In genomic region chr15:95823383-95824306, GRCm38 (mm10) we compare ENCODE assay signal across 18 mouse cellular contexts. TPM values are rescaled to one million over a fixed set of nuclear protein-coding genes. Genes with fewer than 3 reads are reported as not detected.
DNase-seq lines count a peak whose midpoint lies in the region; TF ChIP-seq lines count a peak whose summit lies in the region.
"Had no signal": no experiment of that assay in that cellular context is flagged by ENCODE, and none has a peak within 500 bp of the region (broad histone marks: within the 10 kb centered on the region; RNA-seq: fewer than 3 reads in every experiment).

No protein-coding gene starts in this region.

- TF ChIP-seq POLR2A in kidney, adult 2 months (IDR thresholded peaks at IDR 0.05; ENCODE audit: low read depth, low read length): no peak

- peak overlapping the region; percentile 67 for H3ac ChIP-seq in C2C12 (ENCODE audit: control insufficient read depth, insufficient read length, low read depth)

- H3K27me3 ChIP-seq in kidney, adult 2 months (replicated peaks; ENCODE audit: control insufficient read depth, insufficient read depth, low read length): no peaks in the 10 kb centered on the region
- H3K27me3 ChIP-seq in C2C12 (ENCODE audit: control insufficient read depth, insufficient read depth, insufficient read length): no peaks in the 10 kb centered on the region
- H3K27me3 ChIP-seq: CH12.LX; forebrain, embryonic 13.5 days; neural tube, embryonic 12.5 days had no signal

- 77% methylated on average over 13 of the region's 13 CpGs for WGBS in kidney, adult 2 months

- peaks cover 94% of the 10 kb centered on the region for H3K79me2 ChIP-seq in C2C12 (ENCODE audit: control insufficient read depth, insufficient read depth)

- H3K27ac ChIP-seq in kidney, adult 2 months (ENCODE audit: insufficient read depth, low read depth, low read length): peak overlapping the region; percentile 67
- peak overlapping the region; percentile 64 for H3K27ac ChIP-seq in brown adipose tissue, adult 24 weeks (replicated peaks; ENCODE audit: low read depth, low read length)
- H3K27ac ChIP-seq: forebrain, embryonic 13.5 days; heart, adult 2 months; neural tube, embryonic 12.5 days had no signal

- DNase-seq in kidney, adult 2 months: no peak
- no peak for DNase-seq in kidney, adult 8-10 months
- DNase-seq in 3T3-L1 (ENCODE audit: low read depth, low spot score): peak; percentile 95
- DNase-seq in cerebellum, adult 18-20 months: no peak
- no peak for DNase-seq in neural tube, embryonic 10.5 days (ENCODE audit: extremely low spot score, low spot score)
- no peak for DNase-seq in layer of hippocampus, adult 9-11 months
- DNase-seq: adrenal gland, adult 8-10 months; cerebellum, postnatal 14 days; gastrocnemius, postnatal 25 days; heart, adult 2 months; kidney, postnatal 36 days; lung, adult 2 months; right cerebral cortex, adult 18-20 months had no signal

- H3K36me3 ChIP-seq in kidney, adult 2 months (ENCODE audit: control insufficient read depth, insufficient read depth, low read length): no peaks in the 10 kb centered on the region
- H3K36me3 ChIP-seq in C2C12 (ENCODE audit: control insufficient read depth, insufficient read depth): peaks cover 27% of the 10 kb centered on the region

- no peak overlapping the region for H3K4me3 ChIP-seq in kidney, adult 2 months (ENCODE audit: insufficient read depth, low read depth, low read length)
- no peak overlapping the region for H3K4me3 ChIP-seq in C2C12 (ENCODE audit: insufficient read depth, poor library complexity, severe bottlenecking)
- H3K4me3 ChIP-seq in brown adipose tissue, adult 24 weeks (ENCODE audit: insufficient read depth, low read depth, low read length): no peak overlapping the region
- H3K4me3 ChIP-seq: forebrain, embryonic 13.5 days; heart, adult 2 months; neural tube, embryonic 12.5 days had no signal

- peaks cover 19% of the 10 kb centered on the region for H3K4me1 ChIP-seq in kidney, adult 2 months (ENCODE audit: control insufficient read depth, insufficient read depth, low read length)
- peaks cover 37% of the 10 kb centered on the region for H3K4me1 ChIP-seq in brown adipose tissue, adult 24 weeks (ENCODE audit: control insufficient read depth, insufficient read depth, insufficient read length, low read length)

- no peak for TF ChIP-seq CTCF in kidney, adult 2 months (conservative IDR thresholded peaks at IDR 0.05; ENCODE audit: insufficient read depth, insufficient read length, low read depth, low read length)
- no peak for TF ChIP-seq CTCF in C2C12 (IDR thresholded peaks at IDR 0.05; ENCODE audit: control insufficient read depth, insufficient read depth, insufficient read length)

- peaks cover 62% of the 10 kb centered on the region for H3K79me3 ChIP-seq in C2C12 (ENCODE audit: low read depth)

TF ChIP-seq in C2C12, 6 proteins besides CTCF, POLR2A, EP300 and RAD21:
- TF ChIP-seq FOSL1 (IDR thresholded peaks at IDR 0.05; ENCODE audit: insufficient read depth, low read length, poor library complexity, severe bottlenecking): no peak
- peak; percentile 8 for TF ChIP-seq MYOD1 (IDR thresholded peaks at IDR 0.05; ENCODE audit: control insufficient read depth, insufficient read length, low read depth)
- TF ChIP-seq CEBPB (IDR thresholded peaks at IDR 0.05; ENCODE audit: low read depth): peak; percentile 91
- no peak for TF ChIP-seq USF1 (IDR thresholded peaks at IDR 0.05; ENCODE audit: low read depth)
- peak; percentile 64 for TF ChIP-seq MAX (IDR thresholded peaks at IDR 0.05)
- no peak for TF ChIP-seq MYOG (IDR thresholded peaks at IDR 0.05; ENCODE audit: control insufficient read depth, extremely low read depth, insufficient read length)
TF ChIP-seq in C2C12: peak in this region for 3.

RNA-seq across cellular contexts. Expression of gene Ano6, which starts 33.0 kb away (rescaled TPM):
- polyA plus RNA-seq in kidney, adult 2 months (2012; rRNA removed): 40.3 and 47.0 TPM in 2 replicates
- 73.2 TPM for polyA plus RNA-seq in C2C12 (2012; fragmentation: generic; extraction: Trizol)
- polyA plus RNA-seq in brown adipose tissue, adult 24 weeks (2012; ENCODE audit: insufficient read depth, insufficient read length, missing spikeins): 14.3 and 21.1 TPM in 2 replicates
